Mouse (Mus musculus) heart, embryonic 11.5 days (tissue): ENCODE data around the gene Cpeb4. TPM values are rescaled to one million over a fixed set of nuclear protein-coding genes. Genes with fewer than 3 reads are reported as not detected.

ENCODE experiments used
- ATAC-seq: fragments of 200-750 bp; cut with Nextera tagmentation; replicated peaks from 2 replicates; pipeline ENCODE4 v1.8.0; 2017; ENCODE audit warnings: moderate library complexity; ENCODE audit not compliant: insufficient number of reproducible peaks, low FRiP score, low TSS enrichment
- H3K27ac ChIP-seq: fragments of 300-500 bp; sonication (generic); 2 replicates; pipeline ENCODE4 v1.5.1; 2014; ENCODE audit warnings: mild to moderate bottlenecking, low read depth, low read length
- H3K27me3 ChIP-seq: fragments of 300-500 bp; sonication (generic); 2 replicates; pipeline ENCODE4 v1.6.1; 2014; ENCODE audit warnings: mild to moderate bottlenecking, low read length, mixed read lengths; ENCODE audit not compliant: control insufficient read depth, insufficient read depth
- H3K36me3 ChIP-seq: fragments of 300-500 bp; sonication (generic); 2 replicates; pipeline ENCODE4 v1.6.1; 2014; ENCODE audit warnings: mild to moderate bottlenecking, low read length, moderate library complexity, mixed read lengths; ENCODE audit not compliant: control insufficient read depth, insufficient read depth
- H3K4me1 ChIP-seq: fragments of 300-500 bp; sonication (generic); 2 replicates; pipeline ENCODE4 v1.6.1; 2014; ENCODE audit warnings: low read length; ENCODE audit not compliant: control insufficient read depth, insufficient read depth
- H3K4me2 ChIP-seq: fragments of 300-500 bp; sonication (generic); 2 replicates; pipeline ENCODE4 v1.6.1; 2014; ENCODE audit warnings: mild to moderate bottlenecking, moderate library complexity
- H3K4me3 ChIP-seq: fragments of 300-500 bp; sonication (generic); 2 replicates; pipeline ENCODE4 v1.5.1; 2014; ENCODE audit warnings: low read depth, low read length
- H3K9ac ChIP-seq: fragments of 300-500 bp; sonication (generic); 2 replicates; pipeline ENCODE4 v1.6.1; 2014; ENCODE audit warnings: mild to moderate bottlenecking, low read depth, low read length, moderate library complexity
- H3K9me3 ChIP-seq: fragments of 300-500 bp; sonication (generic); replicated peaks from 2 replicates; pipeline ENCODE4 v1.6.1; 2016; ENCODE audit warnings: low read length; ENCODE audit not compliant: control insufficient read depth
- WGBS: fragments of 180-500 bp; shearing (Covaris S2); extraction: QIAGEN DNeasy Blood & Tissue Kit; methylation state at CpG from one replicate; pipeline ENCODE4 v1.1.7; 2014; ENCODE audit not compliant: insufficient replicate concordance; 5-methylcytosine and 5-hydroxymethylcytosine counted together
- polyA plus RNA-seq: library from polyadenylated mRNA; unstranded; fragments of >200 nt; fragmentation: Nextera tagmentation; extraction: Ambion mirVana; gene quantifications from 2 replicates; pipeline ENCODE4 v1.2.1, GENCODE M21; 2014

Gene Cpeb4
- polyA plus RNA-seq, 1 experiment from 2014 or later, result 15.5 TPM

- H3K4me1 ChIP-seq, result peaks cover 16% of the 10 kb centered on the region
- no peak overlapping the region for H3K4me3 ChIP-seq
- no peak overlapping the region for H3K4me2 ChIP-seq
- no peaks in the 10 kb centered on the region for H3K9me3 ChIP-seq
- H3K9ac ChIP-seq, result no peak overlapping the region; the same call in 1 of the 2 replicates
- ATAC-seq, result no peak
- 0 out of 2 replicates have a peak overlapping the region, but pooled peaks have one; percentile 22 for H3K27ac ChIP-seq
- 85% methylated on average over 5 of the region's 5 CpGs for WGBS
- H3K27me3 ChIP-seq, result no peaks in the 10 kb centered on the region
- H3K36me3 ChIP-seq, result no peaks in the 10 kb centered on the region
Measured at GRCm38 (mm10) chr11:31831983-31832382, 40.0 kb upstream of the Cpeb4 start.

GRCm38 (mm10) chr11:31832439-31832980 is 39.5 kb upstream of the Cpeb4 start:
- WGBS, result 64% methylated on average over 7 of the region's 7 CpGs
- ATAC-seq, result no peak
- Histone ChIP-seq H3K4me2 (no peak overlapping the region), H3K27me3 (no peaks in the 10 kb centered on the region), H3K9ac (no peak overlapping the region; the same call in 1 of the 2 replicates), H3K9me3 (no peaks in the 10 kb centered on the region), H3K4me3 (no peak overlapping the region), H3K4me1 (peaks cover 16% of the 10 kb centered on the region), H3K36me3 (no peaks in the 10 kb centered on the region), H3K27ac (no peak overlapping the region)

- Histone ChIP-seq H3K4me3 (no peak overlapping the region), H3K9me3 (no peaks in the 10 kb centered on the region), H3K27me3 (no peaks in the 10 kb centered on the region), H3K4me2 (no peak overlapping the region), H3K36me3 (no peaks in the 10 kb centered on the region), H3K4me1 (peaks cover 15% of the 10 kb centered on the region; the same call in 1 of the 2 replicates), H3K9ac (no peak overlapping the region), H3K27ac (peak overlapping the region; percentile 29)
- ATAC-seq, result no peak
- 60% methylated on average over 2 of the region's 2 CpGs for WGBS
Measured at GRCm38 (mm10) chr11:31833506-31833905, 38.5 kb upstream of the Cpeb4 start.

GRCm38 (mm10) chr11:31835352-31835751 is 36.7 kb upstream of the Cpeb4 start:
- no peak for ATAC-seq
- Histone ChIP-seq H3K27me3 (no peaks in the 10 kb centered on the region), H3K4me1 (peaks cover 23% of the 10 kb centered on the region; the same call in 1 of the 2 replicates), H3K9me3 (no peaks in the 10 kb centered on the region), H3K27ac (0 out of 2 replicates have a peak overlapping the region, but pooled peaks have one; percentile 10), H3K36me3 (no peaks in the 10 kb centered on the region), H3K9ac (no peak overlapping the region), H3K4me2 (no peak overlapping the region), H3K4me3 (no peak overlapping the region)
- 53% methylated on average over 3 of the region's 3 CpGs for WGBS

GRCm38 (mm10) chr11:31837243-31837642 is 34.8 kb upstream of the Cpeb4 start:
- no peaks in the 10 kb centered on the region for H3K9me3 ChIP-seq
- H3K27me3 ChIP-seq, result no peaks in the 10 kb centered on the region
- H3K27ac ChIP-seq, result no peak overlapping the region
- H3K4me2 ChIP-seq, result no peak overlapping the region
- H3K4me3 ChIP-seq, result no peak overlapping the region
- no peak for ATAC-seq
- peaks cover 19% of the 10 kb centered on the region; the same call in 1 of the 2 replicates for H3K4me1 ChIP-seq
- no peaks in the 10 kb centered on the region for H3K36me3 ChIP-seq
- H3K9ac ChIP-seq, result no peak overlapping the region
- WGBS, result 87% methylated on average over 3 of the region's 3 CpGs

- ATAC-seq, result no peak
- H3K27ac ChIP-seq, result no peak overlapping the region
- H3K36me3 ChIP-seq, result no peaks in the 10 kb centered on the region
- no peak overlapping the region for H3K4me2 ChIP-seq
- no peak overlapping the region for H3K9ac ChIP-seq
- 92% methylated on average over 4 of the region's 4 CpGs for WGBS
- H3K27me3 ChIP-seq, result no peaks in the 10 kb centered on the region
- H3K9me3 ChIP-seq, result no peaks in the 10 kb centered on the region
- H3K4me3 ChIP-seq, result no peak overlapping the region
- H3K4me1 ChIP-seq, result peaks cover 19% of the 10 kb centered on the region; the same call in 1 of the 2 replicates
Measured at GRCm38 (mm10) chr11:31837753-31838152, 34.3 kb upstream of the Cpeb4 start.

GRCm38 (mm10) chr11:31838442-31839083 is 33.4 kb upstream of the Cpeb4 start:
- H3K27ac ChIP-seq, result peak overlapping the region; percentile 18; the same call in 1 of the 2 replicates
- no peak overlapping the region for H3K4me3 ChIP-seq
- 0 out of 2 replicates have a peak, but pooled peaks have one; percentile 12 for ATAC-seq
- H3K9me3 ChIP-seq, result no peaks in the 10 kb centered on the region
- H3K36me3 ChIP-seq, result no peaks in the 10 kb centered on the region
- no peak overlapping the region for H3K9ac ChIP-seq
- H3K4me1 ChIP-seq, result peaks cover 23% of the 10 kb centered on the region
- WGBS, result 52% methylated on average over 7 of the region's 7 CpGs
- H3K27me3 ChIP-seq, result no peaks in the 10 kb centered on the region
- H3K4me2 ChIP-seq, result no peak overlapping the region

GRCm38 (mm10) chr11:31839084-31839460 is 32.9 kb upstream of the Cpeb4 start:
- 28% methylated on average over 6 of the region's 6 CpGs for WGBS
- H3K27ac ChIP-seq, result peak overlapping the region; percentile 18; the same call in 1 of the 2 replicates
- no peak for ATAC-seq

More at GRCm38 (mm10) chr11:31839084-31839460, 32.9 kb upstream of the Cpeb4 start:
- H3K4me2 ChIP-seq, result no peak overlapping the region
- H3K36me3 ChIP-seq, result no peaks in the 10 kb centered on the region
- no peak overlapping the region for H3K4me3 ChIP-seq
- no peaks in the 10 kb centered on the region for H3K27me3 ChIP-seq
- no peak overlapping the region for H3K9ac ChIP-seq
- peaks cover 26% of the 10 kb centered on the region for H3K4me1 ChIP-seq
- H3K9me3 ChIP-seq, result no peaks in the 10 kb centered on the region
